ENCODE assay signal across 8 mouse cellular contexts in genomic region chr17:28527184-28528042, GRCm38 (mm10). TPM values are rescaled to one million over a fixed set of nuclear protein-coding genes. Genes with fewer than 3 reads are reported as not detected.
DNase-seq lines count a peak whose midpoint lies in the region; ATAC-seq and TF ChIP-seq lines count a peak whose summit lies in the region.

No protein-coding gene starts in this region.

- peak overlapping the region; percentile 5; the same call in 1 of the 2 replicates for H3K9ac ChIP-seq in heart, embryonic 13.5 days
- H3K9ac ChIP-seq in lung, postnatal 0 days (replicated peaks; ENCODE audit: low read depth) = no peak overlapping the region

- no peak for DNase-seq in heart, postnatal 36 days
- no peak for DNase-seq in Patski (ENCODE audit: low read depth, low spot score)
- DNase-seq in lung, postnatal 0 days (ENCODE audit: low spot score) = peak; percentile 49
- no peak for DNase-seq in urinary bladder, postnatal 10 days (ENCODE audit: low spot score)
- no peak for DNase-seq in cerebellum, adult 9-10 months
- no peak for DNase-seq in urinary bladder, postnatal 4 days (ENCODE audit: low spot score in 2 of 2)

- peaks cover 35% of the 10 kb centered on the region for H3K27me3 ChIP-seq in heart, embryonic 13.5 days (replicated peaks)
- no peaks in the 10 kb centered on the region for H3K27me3 ChIP-seq in Patski
- H3K27me3 ChIP-seq in lung, postnatal 0 days (replicated peaks; ENCODE audit: insufficient read depth, low read length) = no peaks in the 10 kb centered on the region

- H3K27ac ChIP-seq in heart, embryonic 13.5 days (replicated peaks) = no peak overlapping the region
- peak overlapping the region; percentile 54; the same call in 1 of the 2 replicates for H3K27ac ChIP-seq in lung, postnatal 0 days (ENCODE audit: low read length)

- no peak for ATAC-seq in heart, embryonic 13.5 days (ENCODE audit: extremely low read depth, insufficient number of reproducible peaks, low FRiP score, low TSS enrichment)
- peak; percentile 11 for ATAC-seq in Patski
- ATAC-seq in erythroblast, adult 5-6 weeks (replicated peaks; ENCODE audit: low FRiP score, poor library complexity, severe bottlenecking) = 0 out of 2 replicates have a peak, but pooled peaks have one; percentile 19
- ATAC-seq in lung, postnatal 0 days = peak; percentile 3; the same call in 1 of the 2 replicates

- no peaks in the 10 kb centered on the region for H3K36me3 ChIP-seq in heart, embryonic 13.5 days
- H3K36me3 ChIP-seq in lung, postnatal 0 days (ENCODE audit: insufficient read depth, low read length) = no peaks in the 10 kb centered on the region

- no peak for TF ChIP-seq CTCF in Patski (IDR thresholded peaks at IDR 0.05)
- TF ChIP-seq CTCF in lung, postnatal 0 days (IDR thresholded peaks at IDR 0.05) = peak; percentile 25; the same call in 1 of the 2 replicates

- H3K9me3 ChIP-seq in heart, embryonic 13.5 days = no peaks in the 10 kb centered on the region
- H3K9me3 ChIP-seq in lung, postnatal 0 days (ENCODE audit: low read length) = no peaks in the 10 kb centered on the region

- 0 out of 2 replicates have a peak, but pooled peaks have one; percentile 12 for TF ChIP-seq EP300 in lung, postnatal 0 days (IDR thresholded peaks at IDR 0.05)

- POLR2A ChIA-PET in Patski (lab: Charles Lee) = interaction anchor here (1.6 kb wide), 1 partner anchor 117 kb away, joined by 3 read pairs; no protein-coding TSS in a partner anchor

- in situ Hi-C loops in Patski (cut with MboI; ENCODE audit: low pct_unique_long_range_greater_than_20kb) = loop anchor here (25.0 kb wide), 1 partner anchor 315 kb away; the partner anchor contains the start of gene Def6

- CTCF ChIA-PET in Patski (lab: Charles Lee) = interaction anchor here (0.8 to 3.5 kb wide), 20 partner anchors 10 to 301 kb away, joined by 3 to 20 read pairs (median 4); no protein-coding TSS in a partner anchor

- H3K4me1 ChIP-seq in heart, embryonic 13.5 days = peaks cover 18% of the 10 kb centered on the region
- peaks cover 13% of the 10 kb centered on the region; the same call in 1 of the 2 replicates for H3K4me1 ChIP-seq in lung, postnatal 0 days (ENCODE audit: insufficient read depth, low read depth, low read length)

- H3K4me3 ChIP-seq in heart, embryonic 13.5 days = peak overlapping the region; percentile 29
- H3K4me3 ChIP-seq in lung, postnatal 0 days (ENCODE audit: low read depth, low read length) = peak overlapping the region; percentile 14; the same call in 1 of the 2 replicates

- 32% methylated on average over 12 of the region's 12 CpGs for WGBS in heart, embryonic 13.5 days
- 20% methylated on average over 12 of the region's 12 CpGs for WGBS in lung, postnatal 0 days

- H3K4me2 ChIP-seq in heart, embryonic 13.5 days = peak overlapping the region; percentile 59
- peak overlapping the region; percentile 45 for H3K4me2 ChIP-seq in lung, postnatal 0 days (replicated peaks; ENCODE audit: low read depth, low read length)

- intact Hi-C loops in heart, postnatal 36 days (cut with DNase I) = loop anchor here (1.0 to 10.0 kb wide), 4 partner anchors 69 to 303 kb away; no protein-coding TSS in a partner anchor

RNA-seq across cellular contexts. Expression of gene Armc12, which starts 3.2 kb away (rescaled TPM):
- not detected in 2 replicates for polyA plus RNA-seq in heart, embryonic 13.5 days (2015; fragmentation: Nextera tagmentation; extraction: Ambion mirVana)
- total RNA-seq in heart, postnatal 36 days (2021) = not detected
- not detected for polyA plus RNA-seq in Patski (2021)
- total RNA-seq in erythroblast, adult 5-6 weeks (2015; ENCODE audit: low replicate concordance) = not detected in 2 replicates
- not detected in 2 replicates for total RNA-seq in erythroblast, adult 5-6 weeks (2017; ENCODE audit: low replicate concordance)
- polyA plus RNA-seq in lung, postnatal 0 days (2015; fragmentation: Nextera tagmentation; extraction: Ambion mirVana) = not detected in 2 replicates

RNA-seq across cellular contexts. Expression of gene Fkbp5, which starts 10.1 kb away (rescaled TPM):
- polyA plus RNA-seq in heart, embryonic 13.5 days (2015; fragmentation: Nextera tagmentation; extraction: Ambion mirVana) = 11.8 and 12.1 TPM in 2 replicates
- total RNA-seq in heart, postnatal 36 days (2021) = 10 to 100 TPM; 50.0 to 72.1 TPM
- polyA plus RNA-seq in Patski (2021) = 9.2 TPM
- 3.7 and 6.7 TPM in 2 replicates for total RNA-seq in erythroblast, adult 5-6 weeks (2015; ENCODE audit: low replicate concordance)
- 12.8 and 13.8 TPM in 2 replicates for total RNA-seq in erythroblast, adult 5-6 weeks (2017; ENCODE audit: low replicate concordance)
- polyA plus RNA-seq in lung, postnatal 0 days (2015; fragmentation: Nextera tagmentation; extraction: Ambion mirVana) = 15.8 and 26.9 TPM in 2 replicates

RNA-seq across cellular contexts. Expression of gene Clpsl2, which starts 21.8 kb away (rescaled TPM):
- not detected in 2 replicates for polyA plus RNA-seq in heart, embryonic 13.5 days (2015; fragmentation: Nextera tagmentation; extraction: Ambion mirVana)
- not detected for total RNA-seq in heart, postnatal 36 days (2021)
- not detected for polyA plus RNA-seq in Patski (2021)
- not detected in 2 replicates for total RNA-seq in erythroblast, adult 5-6 weeks (2015; ENCODE audit: low replicate concordance)
- not detected in 2 replicates for total RNA-seq in erythroblast, adult 5-6 weeks (2017; ENCODE audit: low replicate concordance)
- not detected in 2 replicates for polyA plus RNA-seq in lung, postnatal 0 days (2015; fragmentation: Nextera tagmentation; extraction: Ambion mirVana)

RNA-seq across cellular contexts. Expression of gene Clps, which starts 33.2 kb away (rescaled TPM):
- 0.25 and 2.0 TPM in 2 replicates for polyA plus RNA-seq in heart, embryonic 13.5 days (2015; fragmentation: Nextera tagmentation; extraction: Ambion mirVana)
- not detected for total RNA-seq in heart, postnatal 36 days (2021)
- not detected for polyA plus RNA-seq in Patski (2021)
- not detected in 2 replicates for total RNA-seq in erythroblast, adult 5-6 weeks (2015; ENCODE audit: low replicate concordance)
- total RNA-seq in erythroblast, adult 5-6 weeks (2017; ENCODE audit: low replicate concordance) = not detected in 2 replicates
- 0.32 and 0.42 TPM in 2 replicates for polyA plus RNA-seq in lung, postnatal 0 days (2015; fragmentation: Nextera tagmentation; extraction: Ambion mirVana)

RNA-seq across cellular contexts. Expression of gene Lhfpl5, which starts 48.0 kb away (rescaled TPM):
- 0.22 and 0.43 TPM in 2 replicates for polyA plus RNA-seq in heart, embryonic 13.5 days (2015; fragmentation: Nextera tagmentation; extraction: Ambion mirVana)
- not detected for total RNA-seq in heart, postnatal 36 days (2021)
- polyA plus RNA-seq in Patski (2021) = 0.09 TPM
- not detected in 2 replicates for total RNA-seq in erythroblast, adult 5-6 weeks (2015; ENCODE audit: low replicate concordance)
- total RNA-seq in erythroblast, adult 5-6 weeks (2017; ENCODE audit: low replicate concordance) = not detected in 2 replicates
- 0.07 and 0.25 TPM in 2 replicates for polyA plus RNA-seq in lung, postnatal 0 days (2015; fragmentation: Nextera tagmentation; extraction: Ambion mirVana)
